Mouse (Mus musculus): ENCODE results near the gene Nlrp4b.
"Not testable (repeated sequence)": the region's sequence is repeated elsewhere in the genome, so short reads cannot be mapped to it uniquely, and the experiment has no call there.

Nlrp4b gene

GRCm38 (mm10) chr7:10687489-10687888 lies at the start of gene Nlrp4b:
Gene Nlrp4b, plus strand, starts transcription at chr7:10687789.
- DNase-seq, result no peak

- DNase-seq, result no peak
Observed at GRCm38 (mm10) chr7:10754264-10754663, 66.7 kb downstream of the Nlrp4b start, which contains the start of gene Vmn1r71. Gene Vmn1r71, minus strand, starts transcription at chr7:10754364.

GRCm38 (mm10) chr7:10757551-10757950 lies 70.0 kb downstream of the Nlrp4b start:
- DNase-seq, result not testable (repeated sequence)
